Mouse (Mus musculus): ENCODE results near the gene Slco1a1. TPM values are rescaled to one million over a fixed set of nuclear protein-coding genes. Genes with fewer than 3 reads are reported as not detected.

Gene Slco1a1
- polyA plus RNA-seq, 1 experiment from 2014 or later: not detected

- Histone ChIP-seq H3K4me3 (replicated peaks) (no peak overlapping the region), H3K4me2 (no peak overlapping the region), H3K27ac (no peak overlapping the region), H3K4me1 (no peaks in the 10 kb centered on the region), H3K9ac (no peak overlapping the region), H3K36me3 (no peaks in the 10 kb centered on the region), H3K9me3 (no peaks in the 10 kb centered on the region), H3K27me3 (replicated peaks) (no peaks in the 10 kb centered on the region)
- WGBS: 73% methylated on average over 5 of the region's 5 CpGs
- ATAC-seq (ENCODE audit: insufficient read depth, low FRiP score, low read depth): no peak
Measured at GRCm38 (mm10) chr6:141868735-141869134, 78.0 kb downstream of the Slco1a1 start.

GRCm38 (mm10) chr6:141866026-141866425, 80.7 kb downstream of the Slco1a1 start:
- H3K4me2 ChIP-seq: no peak overlapping the region
- H3K27ac ChIP-seq: no peak overlapping the region
- H3K36me3 ChIP-seq: no peaks in the 10 kb centered on the region
- ATAC-seq (ENCODE audit: insufficient read depth, low FRiP score, low read depth): no peak
- H3K9ac ChIP-seq: no peak overlapping the region
- no peaks in the 10 kb centered on the region for H3K9me3 ChIP-seq
- no peak overlapping the region for H3K4me3 ChIP-seq (replicated peaks)
- no peaks in the 10 kb centered on the region for H3K4me1 ChIP-seq
- 77% methylated on average over 5 of the region's 5 CpGs for WGBS
- no peaks in the 10 kb centered on the region for H3K27me3 ChIP-seq (replicated peaks)

- ATAC-seq (ENCODE audit: insufficient read depth, low FRiP score, low read depth): no peak
- Histone ChIP-seq H3K4me1 (no peaks in the 10 kb centered on the region), H3K9me3 (no peaks in the 10 kb centered on the region), H3K9ac (no peak overlapping the region), H3K27ac (no peak overlapping the region), H3K4me2 (no peak overlapping the region), H3K4me3 (replicated peaks) (no peak overlapping the region), H3K36me3 (no peaks in the 10 kb centered on the region), H3K27me3 (replicated peaks) (no peaks in the 10 kb centered on the region)
- WGBS: 74% methylated on average over 8 of the region's 8 CpGs
Measured at GRCm38 (mm10) chr6:141857735-141858531, 88.8 kb downstream of the Slco1a1 start.

Other genes with a start within 250 kb of the Slco1a1 start
- gene Gm5724, start 173.2 kb downstream of the Slco1a1 start, polyA plus RNA-seq (2015; fragmentation: Nextera tagmentation; extraction: Ambion mirVana): not detected in 2 replicates
- gene Slco1a4, start 90.8 kb downstream of the Slco1a1 start, polyA plus RNA-seq (2015; fragmentation: Nextera tagmentation; extraction: Ambion mirVana): not detected in 2 replicates
- gene Gm6614, start 64.5 kb upstream of the Slco1a1 start, polyA plus RNA-seq (2015; fragmentation: Nextera tagmentation; extraction: Ambion mirVana): not detected in 2 replicates

Measured in stomach, embryonic 15.5 days (tissue).